Mouse (Mus musculus) embryo, embryonic 10 days (tissue): ENCODE data around the gene Rcbtb1.
"Not testable (repeated sequence)": the region's sequence is repeated elsewhere in the genome, so short reads cannot be mapped to it uniquely, and the experiment has no call there.

Experiments
- DNase-seq: peaks from one replicate; pipeline ENCODE4 v3.0.0-alpha.2; 2015; ENCODE audit warnings: low spot score

Gene Rcbtb1

GRCm38 (mm10) chr14:59200711-59201603 is at the start of gene Rcbtb1:
Gene Rcbtb1 (plus strand): TSS chr14:59201209.
- DNase-seq, result peak; percentile 95

GRCm38 (mm10) chr14:59155589-59155988 is 45.4 kb upstream of the Rcbtb1 start:
- peak; percentile 9 for DNase-seq

GRCm38 (mm10) chr14:59157016-59157698 is 43.9 kb upstream of the Rcbtb1 start:
- DNase-seq, result no peak

GRCm38 (mm10) chr14:59178649-59179048 is 22.4 kb upstream of the Rcbtb1 start, which contains the start of gene Gm5142:
Gene Gm5142 (minus strand): TSS chr14:59178749.
- no peak for DNase-seq

GRCm38 (mm10) chr14:59182732-59183131 is 18.3 kb upstream of the Rcbtb1 start:
- no peak for DNase-seq

- no peak for DNase-seq
These were observed 15.5 kb upstream of the Rcbtb1 start for GRCm38 (mm10) chr14:59185514-59185913.

GRCm38 (mm10) chr14:59186121-59186520 is 14.9 kb upstream of the Rcbtb1 start:
- DNase-seq, result no peak

GRCm38 (mm10) chr14:59201604-59202215 is 701 bp downstream of the Rcbtb1 start:
- no peak for DNase-seq

GRCm38 (mm10) chr14:59205461-59205860 is 4.5 kb downstream of the Rcbtb1 start:
- peak; percentile 40 for DNase-seq

GRCm38 (mm10) chr14:59205976-59206583 is 5.1 kb downstream of the Rcbtb1 start:
- DNase-seq, result peak; percentile 49

GRCm38 (mm10) chr14:59209003-59209402 is 8.0 kb downstream of the Rcbtb1 start:
- no peak for DNase-seq

GRCm38 (mm10) chr14:59209816-59210215 is 8.8 kb downstream of the Rcbtb1 start:
- no peak for DNase-seq

GRCm38 (mm10) chr14:59219241-59219640 is 18.2 kb downstream of the Rcbtb1 start:
- DNase-seq, result no peak

GRCm38 (mm10) chr14:59226240-59226639 is 25.2 kb downstream of the Rcbtb1 start:
- DNase-seq, result no peak

GRCm38 (mm10) chr14:59229822-59230221 is 28.8 kb downstream of the Rcbtb1 start:
- peak; percentile 21 for DNase-seq

GRCm38 (mm10) chr14:59230331-59230966 is 29.4 kb downstream of the Rcbtb1 start:
- DNase-seq, result no peak

GRCm38 (mm10) chr14:59232003-59232402 is 31.0 kb downstream of the Rcbtb1 start:
- DNase-seq, result peak; percentile 15

- DNase-seq, result no peak
These were observed 32.6 kb downstream of the Rcbtb1 start for GRCm38 (mm10) chr14:59233635-59234034.

- DNase-seq, result peak; percentile 59
These were observed 49.3 kb downstream of the Rcbtb1 start for GRCm38 (mm10) chr14:59250350-59250749.

- not testable (repeated sequence) for DNase-seq
These were observed 54.9 kb downstream of the Rcbtb1 start for GRCm38 (mm10) chr14:59255861-59256260.

- no peak for DNase-seq
These were observed 59.0 kb downstream of the Rcbtb1 start, which contains the start of gene Gm6904 for GRCm38 (mm10) chr14:59260056-59260455. Gene Gm6904 (minus strand): TSS chr14:59260216.
